In the genomic region with DNA sequence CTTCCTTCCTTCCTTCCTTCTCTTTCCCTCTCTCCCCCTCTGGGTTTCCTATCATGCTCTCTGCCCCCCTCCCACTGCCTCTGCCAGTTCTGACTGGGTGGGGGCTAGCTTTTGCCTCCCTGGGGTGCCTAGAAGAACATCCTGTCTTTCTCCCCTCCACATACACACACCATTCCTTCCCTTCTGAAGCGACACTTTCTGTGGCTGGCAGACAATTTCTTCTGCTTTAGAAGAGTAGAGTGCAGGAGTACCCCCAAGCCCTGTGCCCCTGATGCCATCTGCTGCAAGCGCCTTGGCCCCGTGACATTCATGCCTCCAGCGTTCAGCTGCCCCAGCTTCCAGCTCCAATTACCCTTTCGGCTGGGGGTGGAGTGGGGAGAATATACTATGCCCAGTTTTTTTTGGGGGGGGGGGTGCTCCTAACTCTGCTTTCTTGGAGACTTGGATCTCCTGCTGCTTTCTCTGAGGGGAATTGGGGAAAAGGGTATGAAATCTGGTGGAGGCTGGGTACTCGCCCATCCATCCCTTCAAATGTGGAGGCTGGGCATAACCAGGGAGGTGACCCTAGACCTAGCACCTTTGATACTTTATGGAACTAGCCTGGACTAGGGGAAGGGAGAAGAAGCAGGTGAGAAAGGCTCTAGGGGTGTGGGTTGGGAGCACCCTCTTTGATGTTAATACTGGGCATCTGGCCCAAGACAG, we compare ENCODE assay signal across 9 mouse cellular contexts. TPM values are rescaled to one million over a fixed set of nuclear protein-coding genes. Genes with fewer than 3 reads are reported as not detected.
A peak's percentile ranks its signal among the peaks of the same experiment; 100 is the strongest.
DNase-seq lines count a peak whose midpoint lies in the region; ATAC-seq lines count a peak whose summit lies in the region.
"Had no signal": no experiment of that assay in that cellular context is flagged by ENCODE, and none has a peak within 500 bp of the region (broad histone marks: within the 10 kb centered on the region; RNA-seq: fewer than 3 reads in every experiment).

No protein-coding gene starts in this region.

- no peaks in the 10 kb centered on the region for H3K9me3 ChIP-seq in heart, embryonic 10.5 days
- no peaks in the 10 kb centered on the region for H3K9me3 ChIP-seq in limb, embryonic 15.5 days
- H3K9me3 ChIP-seq in stomach, embryonic 15.5 days: no peaks in the 10 kb centered on the region

- no peaks in the 10 kb centered on the region for H3K36me3 ChIP-seq in heart, embryonic 10.5 days
- H3K36me3 ChIP-seq in limb, embryonic 15.5 days: no peaks in the 10 kb centered on the region
- H3K36me3 ChIP-seq in stomach, embryonic 15.5 days: no peaks in the 10 kb centered on the region

- peak overlapping the region; percentile 90 for H3K27ac ChIP-seq in heart, embryonic 10.5 days
- H3K27ac ChIP-seq in limb, embryonic 15.5 days: peak overlapping the region; percentile 78
- H3K27ac ChIP-seq in stomach, embryonic 15.5 days: peak overlapping the region; percentile 85

- no peak overlapping the region for H3K9ac ChIP-seq in limb, embryonic 15.5 days
- H3K9ac ChIP-seq in stomach, embryonic 15.5 days: no peak overlapping the region

- peak overlapping the region; percentile 31 for H3K4me2 ChIP-seq in limb, embryonic 15.5 days
- peak overlapping the region; percentile 48 for H3K4me2 ChIP-seq in stomach, embryonic 15.5 days

- peaks cover 99% of the 10 kb centered on the region for H3K4me1 ChIP-seq in heart, embryonic 10.5 days
- peaks cover 98% of the 10 kb centered on the region for H3K4me1 ChIP-seq in limb, embryonic 15.5 days
- H3K4me1 ChIP-seq in stomach, embryonic 15.5 days: peaks cover 95% of the 10 kb centered on the region

- 31% methylated on average over 6 of the region's 6 CpGs for WGBS in heart, embryonic 10.5 days
- 17% methylated on average over 6 of the region's 6 CpGs for WGBS in limb, embryonic 15.5 days
- 32% methylated on average over 6 of the region's 6 CpGs for WGBS in stomach, embryonic 15.5 days

- no peak for ATAC-seq in limb, embryonic 15.5 days (ENCODE audit: insufficient number of reproducible peaks, low FRiP score, low TSS enrichment, low read depth)
- ATAC-seq in stomach, embryonic 15.5 days (ENCODE audit: insufficient read depth, low FRiP score, low read depth): no peak

- no peaks in the 10 kb centered on the region for H3K27me3 ChIP-seq in heart, embryonic 10.5 days (ENCODE audit: insufficient read depth, poor library complexity, severe bottlenecking)
- no peaks in the 10 kb centered on the region for H3K27me3 ChIP-seq in limb, embryonic 15.5 days
- H3K27me3 ChIP-seq in stomach, embryonic 15.5 days (replicated peaks): no peaks in the 10 kb centered on the region

- H3K4me3 ChIP-seq in heart, embryonic 10.5 days: peak overlapping the region; percentile 31
- peak overlapping the region; percentile 13; the same call in 1 of the 2 replicates for H3K4me3 ChIP-seq in limb, embryonic 15.5 days
- peak overlapping the region; percentile 4; the same call in 1 of the 2 replicates for H3K4me3 ChIP-seq in stomach, embryonic 15.5 days (replicated peaks)

- DNase-seq in gastrocnemius, adult 18-20 months (ENCODE audit: low spot score): peak; percentile 65
- no peak for DNase-seq in gastrocnemius, postnatal 4 days (ENCODE audit: low spot score in 2 of 2)
- peak; percentile 46 for DNase-seq in right cerebral cortex, postnatal 25 days
- no peak for DNase-seq in right cerebral cortex, adult 18-20 months
- no peak for DNase-seq in heart, embryonic 10.5 days (ENCODE audit: low spot score)
- no peak for DNase-seq in adrenal gland, postnatal 14 days

RNA-seq across cellular contexts. Expression of gene Thra, which starts 7.5 kb away (rescaled TPM):
- 10 to 100 TPM; 78.3 to 85.2 TPM for total RNA-seq in gastrocnemius, adult 18-20 months (2021)
- 100 to 1,000 TPM; 225 TPM for total RNA-seq in gastrocnemius, postnatal 4 days (2021)
- 19.2 and 23.2 TPM in 2 replicates for polyA plus RNA-seq in heart, embryonic 10.5 days (2016; fragmentation: Nextera tagmentation; extraction: Ambion mirVana)
- polyA plus RNA-seq in limb, embryonic 15.5 days (2015; fragmentation: Nextera tagmentation; extraction: Ambion mirVana): 38.4 and 39.6 TPM in 2 replicates
- 42.7 and 44.7 TPM in 2 replicates for polyA plus RNA-seq in stomach, embryonic 15.5 days (2015; fragmentation: Nextera tagmentation; extraction: Ambion mirVana)
- 106 and 124 TPM in 2 replicates for total RNA-seq in adrenal gland, postnatal 14 days (2021)

RNA-seq across cellular contexts. Expression of gene Med24, which starts 18.7 kb away (rescaled TPM):
- total RNA-seq in gastrocnemius, adult 18-20 months (2021): 10 to 100 TPM; 48.1 to 53.3 TPM
- 10 to 100 TPM; 47.8 to 58.0 TPM for total RNA-seq in gastrocnemius, postnatal 4 days (2021)
- 54.6 and 56.5 TPM in 2 replicates for polyA plus RNA-seq in heart, embryonic 10.5 days (2016; fragmentation: Nextera tagmentation; extraction: Ambion mirVana)
- polyA plus RNA-seq in limb, embryonic 15.5 days (2015; fragmentation: Nextera tagmentation; extraction: Ambion mirVana): 47.6 and 48.3 TPM in 2 replicates
- 36.4 and 39.7 TPM in 2 replicates for polyA plus RNA-seq in stomach, embryonic 15.5 days (2015; fragmentation: Nextera tagmentation; extraction: Ambion mirVana)
- 47.4 and 55.5 TPM in 2 replicates for total RNA-seq in adrenal gland, postnatal 14 days (2021)

RNA-seq across cellular contexts. Expression of gene Nr1d1, which starts 27.2 kb away (rescaled TPM):
- total RNA-seq in gastrocnemius, adult 18-20 months (2021): 100 to 1,000 TPM in 1 of 2 experiments, 10 to 100 TPM in 1; 74.0 to 126 TPM
- 10 to 100 TPM; 26.7 to 34.2 TPM for total RNA-seq in gastrocnemius, postnatal 4 days (2021)
- polyA plus RNA-seq in heart, embryonic 10.5 days (2016; fragmentation: Nextera tagmentation; extraction: Ambion mirVana): 3.6 and 5.9 TPM in 2 replicates
- polyA plus RNA-seq in limb, embryonic 15.5 days (2015; fragmentation: Nextera tagmentation; extraction: Ambion mirVana): 1.2 TPM in 2 replicates
- polyA plus RNA-seq in stomach, embryonic 15.5 days (2015; fragmentation: Nextera tagmentation; extraction: Ambion mirVana): 2.4 and 2.5 TPM in 2 replicates
- total RNA-seq in adrenal gland, postnatal 14 days (2021): 32.9 and 51.0 TPM in 2 replicates

RNA-seq across cellular contexts. Expression of gene Csf3, which starts 46.9 kb away (rescaled TPM):
- not detected for total RNA-seq in gastrocnemius, adult 18-20 months (2021)
- total RNA-seq in gastrocnemius, postnatal 4 days (2021): not detected
- polyA plus RNA-seq in heart, embryonic 10.5 days (2016; fragmentation: Nextera tagmentation; extraction: Ambion mirVana): not detected in 2 replicates
- polyA plus RNA-seq in limb, embryonic 15.5 days (2015; fragmentation: Nextera tagmentation; extraction: Ambion mirVana): 0.10 TPM in 1 of 2 replicates, not detected in the other
- polyA plus RNA-seq in stomach, embryonic 15.5 days (2015; fragmentation: Nextera tagmentation; extraction: Ambion mirVana): not detected in 2 replicates
- not detected in 2 replicates for total RNA-seq in adrenal gland, postnatal 14 days (2021)
- total RNA-seq: gastrocnemius, postnatal 36 days had no signal

RNA-seq across cellular contexts. Expression of gene Msl1, which starts 47.4 kb away (rescaled TPM):
- 10 to 100 TPM; 50.5 to 56.4 TPM for total RNA-seq in gastrocnemius, adult 18-20 months (2021)
- 10 to 100 TPM; 79.3 to 83.9 TPM for total RNA-seq in gastrocnemius, postnatal 4 days (2021)
- polyA plus RNA-seq in heart, embryonic 10.5 days (2016; fragmentation: Nextera tagmentation; extraction: Ambion mirVana): 14.0 and 21.6 TPM in 2 replicates
- polyA plus RNA-seq in limb, embryonic 15.5 days (2015; fragmentation: Nextera tagmentation; extraction: Ambion mirVana): 22.9 and 25.8 TPM in 2 replicates
- polyA plus RNA-seq in stomach, embryonic 15.5 days (2015; fragmentation: Nextera tagmentation; extraction: Ambion mirVana): 23.0 and 23.6 TPM in 2 replicates
- total RNA-seq in adrenal gland, postnatal 14 days (2021): 88.5 and 88.7 TPM in 2 replicates

Comparison
In these comparisons a context has a peak if more than half of its experiments do, and no peak if none do; other contexts are left out.
1. DNase-seq: peak in gastrocnemius, adult 18-20 months (single experiment) and right cerebral cortex, postnatal 25 days (single experiment); none in gastrocnemius, postnatal 4 days (0 of 2), right cerebral cortex, adult 18-20 months (single experiment), heart, embryonic 10.5 days (single experiment) and adrenal gland, postnatal 14 days (single experiment).
2. Peak in every context shown above with its lines, with median percentiles within 50 percentile points of each other: H3K27ac ChIP-seq and H3K4me3 ChIP-seq.